Mouse (Mus musculus) hindbrain, embryonic 12.5 days (tissue): Measurements from ENCODE around the gene Hspa1a. TPM values are rescaled to one million over a fixed set of nuclear protein-coding genes. Genes with fewer than 3 reads are reported as not detected.
A peak's percentile ranks its signal among the peaks of the same experiment; 100 is the strongest.
"Not testable (repeated sequence)": the region's sequence is repeated elsewhere in the genome, so short reads cannot be mapped to it uniquely, and the experiment has no call there.

Experiments
- ATAC-seq: fragments of 200-750 bp; cut with Nextera tagmentation; 2 replicates; pipeline ENCODE4 v1.8.0; 2017; ENCODE audit warnings: moderate TSS enrichment; ENCODE audit not compliant: low FRiP score
- H3K27ac ChIP-seq: fragments of 300-500 bp; sonication (generic); 2 replicates; pipeline ENCODE4 v1.5.1; 2016; ENCODE audit warnings: mild to moderate bottlenecking
- H3K27me3 ChIP-seq: fragments of 300-500 bp; sonication (generic); 2 replicates; pipeline ENCODE4 v1.6.1; 2016; ENCODE audit warnings: mild to moderate bottlenecking
- H3K36me3 ChIP-seq: fragments of 300-500 bp; sonication (generic); 2 replicates; pipeline ENCODE4 v1.6.1; 2016; ENCODE audit warnings: mild to moderate bottlenecking
- H3K4me1 ChIP-seq: fragments of 300-500 bp; sonication (generic); 2 replicates; pipeline ENCODE4 v1.6.1; 2016
- H3K4me2 ChIP-seq: fragments of 300-500 bp; sonication (generic); replicated peaks from 2 replicates; pipeline ENCODE4 v1.6.1; 2016; ENCODE audit warnings: mild to moderate bottlenecking
- H3K4me3 ChIP-seq: fragments of 300-500 bp; sonication (generic); 2 replicates; pipeline ENCODE4 v1.5.1; 2016; ENCODE audit warnings: mild to moderate bottlenecking
- H3K9ac ChIP-seq: fragments of 300-500 bp; sonication (generic); 2 replicates; pipeline ENCODE4 v1.6.1; 2016; ENCODE audit warnings: mild to moderate bottlenecking, moderate library complexity
- H3K9me3 ChIP-seq: fragments of 300-500 bp; sonication (generic); replicated peaks from 2 replicates; pipeline ENCODE4 v1.6.1; 2016; ENCODE audit warnings: mild to moderate bottlenecking
- WGBS: fragments of 180-500 bp; shearing (Covaris S2); methylation state at CpG from one replicate; pipeline ENCODE4 v1.1.7; 2016; 5-methylcytosine and 5-hydroxymethylcytosine counted together
- polyA plus RNA-seq: library from polyadenylated mRNA; unstranded; fragments of >200 nt; fragmentation: Nextera tagmentation; extraction: Ambion mirVana; gene quantifications from 2 replicates; pipeline ENCODE4 v1.2.1, GENCODE M21; 2016

Gene Hspa1a
- polyA plus RNA-seq, 1 experiment from 2014 or later: 2.2 TPM

GRCm38 (mm10) chr17:34977000-34977399 lies 5.0 kb upstream of the Hspa1a start:
- Histone ChIP-seq H3K36me3 (no peaks in the 10 kb centered on the region), H3K27ac (no peak overlapping the region), H3K9ac (no peak overlapping the region), H3K4me1 (peaks cover 10% of the 10 kb centered on the region), H3K9me3 (no peaks in the 10 kb centered on the region), H3K4me3 (no peak overlapping the region), H3K27me3 (peaks cover 14% of the 10 kb centered on the region), H3K4me2 (no peak overlapping the region)
- 93% methylated on average over 20 of the region's 20 CpGs for WGBS
- no peak for ATAC-seq

- ATAC-seq: no peak
- no peak overlapping the region for H3K9ac ChIP-seq
- H3K9me3 ChIP-seq: no peaks in the 10 kb centered on the region
- H3K4me1 ChIP-seq: peaks cover 7% of the 10 kb centered on the region
- WGBS: 84% methylated on average over 3 of the region's 3 CpGs
- no peak overlapping the region for H3K27ac ChIP-seq
- no peaks in the 10 kb centered on the region for H3K36me3 ChIP-seq
- no peak overlapping the region for H3K4me3 ChIP-seq
- H3K27me3 ChIP-seq: peaks cover 14% of the 10 kb centered on the region
- H3K4me2 ChIP-seq: no peak overlapping the region
These were observed 3.9 kb upstream of the Hspa1a start for GRCm38 (mm10) chr17:34975581-34976492.

GRCm38 (mm10) chr17:34971694-34972068 lies 275 bp downstream of the Hspa1a start:
- peaks cover 46% of the 10 kb centered on the region for H3K27me3 ChIP-seq
- peak overlapping the region; percentile 74 for H3K4me2 ChIP-seq
- not testable (repeated sequence) for H3K27ac ChIP-seq, H3K9me3 ChIP-seq, H3K4me1 ChIP-seq, H3K9ac ChIP-seq, H3K36me3 ChIP-seq
- WGBS: 1% methylated on average over 25 of the region's 43 CpGs
- peak; percentile 53 for ATAC-seq
- peak overlapping the region; percentile 37 for H3K4me3 ChIP-seq

- H3K4me2 ChIP-seq, H3K9ac ChIP-seq, H3K4me1 ChIP-seq, H3K4me3 ChIP-seq, H3K9me3 ChIP-seq, H3K36me3 ChIP-seq, ATAC-seq, H3K27ac ChIP-seq: not testable (repeated sequence)
- H3K27me3 ChIP-seq: peaks cover 46% of the 10 kb centered on the region
- 47% methylated on average over 21 of the region's 37 CpGs for WGBS
These were observed 1.1 kb downstream of the Hspa1a start for GRCm38 (mm10) chr17:34970850-34971249.

GRCm38 (mm10) chr17:34969822-34970221 lies 2.1 kb downstream of the Hspa1a start, which contains the start of gene Gm20481:
TSS of gene Gm20481 (plus strand) at chr17:34969912.
- not testable (repeated sequence) for H3K27ac ChIP-seq, H3K4me2 ChIP-seq, H3K9me3 ChIP-seq, H3K4me1 ChIP-seq, H3K9ac ChIP-seq, ATAC-seq, H3K4me3 ChIP-seq, H3K36me3 ChIP-seq
- 71% methylated on average over 7 of the region's 11 CpGs for WGBS
- H3K27me3 ChIP-seq: peaks cover 47% of the 10 kb centered on the region

GRCm38 (mm10) chr17:34965627-34966026 lies 6.3 kb downstream of the Hspa1a start:
- no peak overlapping the region for H3K27ac ChIP-seq
- no peak for ATAC-seq
- WGBS: 76% methylated on average over 5 of the region's 5 CpGs
- H3K36me3 ChIP-seq: no peaks in the 10 kb centered on the region
- no peak overlapping the region for H3K4me2 ChIP-seq
- H3K9me3 ChIP-seq: no peaks in the 10 kb centered on the region
- H3K4me3 ChIP-seq: no peak overlapping the region
- no peak overlapping the region for H3K9ac ChIP-seq
- peaks cover 66% of the 10 kb centered on the region for H3K27me3 ChIP-seq
- H3K4me1 ChIP-seq: no peaks in the 10 kb centered on the region

GRCm38 (mm10) chr17:34964640-34965049 lies 7.3 kb downstream of the Hspa1a start:
- H3K4me1 ChIP-seq: 0 out of 2 replicates have a peak, but pooled peaks cover 6% of the 10 kb centered on the region
- H3K36me3 ChIP-seq: no peaks in the 10 kb centered on the region
- H3K4me2 ChIP-seq: no peak overlapping the region
- H3K4me3 ChIP-seq: no peak overlapping the region
- H3K27me3 ChIP-seq: peaks cover 62% of the 10 kb centered on the region
- 18% methylated on average over 1 of the region's 1 CpGs for WGBS
- H3K27ac ChIP-seq: no peak overlapping the region
- ATAC-seq: no peak
- H3K9me3 ChIP-seq: no peaks in the 10 kb centered on the region
- peak overlapping the region; percentile 10; the same call in 1 of the 2 replicates for H3K9ac ChIP-seq

- no peak overlapping the region for H3K9ac ChIP-seq
- peaks cover 9% of the 10 kb centered on the region; the same call in 1 of the 2 replicates for H3K4me1 ChIP-seq
- H3K9me3 ChIP-seq: no peaks in the 10 kb centered on the region
- WGBS: 79% methylated on average over 1 of the region's 1 CpGs
- H3K27me3 ChIP-seq: peaks cover 44% of the 10 kb centered on the region
- H3K36me3 ChIP-seq: no peaks in the 10 kb centered on the region
- ATAC-seq: no peak
- H3K4me2 ChIP-seq: no peak overlapping the region
- H3K4me3 ChIP-seq: no peak overlapping the region
- no peak overlapping the region for H3K27ac ChIP-seq
These were observed 9.1 kb downstream of the Hspa1a start for GRCm38 (mm10) chr17:34962841-34963240.

- Histone ChIP-seq H3K27me3 (peaks cover 37% of the 10 kb centered on the region), H3K4me1 (peaks cover 9% of the 10 kb centered on the region; the same call in 1 of the 2 replicates), H3K27ac (no peak overlapping the region), H3K4me2 (no peak overlapping the region), H3K9me3 (no peaks in the 10 kb centered on the region), H3K36me3 (no peaks in the 10 kb centered on the region), H3K9ac (no peak overlapping the region), H3K4me3 (no peak overlapping the region)
- WGBS: 23% methylated on average over 3 of the region's 3 CpGs
- ATAC-seq: no peak
These were observed 9.8 kb downstream of the Hspa1a start for GRCm38 (mm10) chr17:34962125-34962524.

- H3K27me3 ChIP-seq: peaks cover 45% of the 10 kb centered on the region
- no peak for ATAC-seq
- H3K4me3 ChIP-seq: no peak overlapping the region
- H3K4me2 ChIP-seq: no peak overlapping the region
- H3K9me3 ChIP-seq: no peaks in the 10 kb centered on the region
- H3K36me3 ChIP-seq: no peaks in the 10 kb centered on the region
- H3K27ac ChIP-seq: no peak overlapping the region
- no peak overlapping the region for H3K9ac ChIP-seq
- H3K4me1 ChIP-seq: peaks cover 9% of the 10 kb centered on the region; the same call in 1 of the 2 replicates
These were observed 11.1 kb downstream of the Hspa1a start for GRCm38 (mm10) chr17:34960702-34961493.

- H3K36me3 ChIP-seq: no peaks in the 10 kb centered on the region
- H3K4me2 ChIP-seq: peak overlapping the region; percentile 77
- no peaks in the 10 kb centered on the region for H3K9me3 ChIP-seq
- H3K27me3 ChIP-seq: peaks cover 54% of the 10 kb centered on the region
- H3K4me3 ChIP-seq: peak overlapping the region; percentile 45
- H3K27ac ChIP-seq: 0 out of 2 replicates have a peak overlapping the region, but pooled peaks have one; percentile 4
- no peak overlapping the region for H3K9ac ChIP-seq
- no peak for ATAC-seq
- H3K4me1 ChIP-seq: peaks cover 9% of the 10 kb centered on the region; the same call in 1 of the 2 replicates
- WGBS: 12% methylated on average over 12 of the region's 12 CpGs
These were observed 12.0 kb downstream of the Hspa1a start for GRCm38 (mm10) chr17:34959881-34960515.
